Mouse (Mus musculus): ENCODE measurements around the gene Olfr769. TPM values are rescaled to one million over a fixed set of nuclear protein-coding genes. Genes with fewer than 3 reads are reported as not detected.
"Not testable (repeated sequence)": the region's sequence is repeated elsewhere in the genome, so short reads cannot be mapped to it uniquely, and the experiment has no call there.

The Olfr769 gene
- polyA plus RNA-seq (2012; rRNA removed) = not detected in 2 replicates

GRCm38 (mm10) chr10:129117761-129118160 is at the start of gene Olfr769:
TSS of gene Olfr769 (minus strand) at chr10:129117861.
- no peaks in the 10 kb centered on the region for H3K4me1 ChIP-seq (ENCODE audit: control insufficient read depth, insufficient read depth, low read length)
- H3K4me3 ChIP-seq (replicated peaks; ENCODE audit: insufficient read depth, low read depth, low read length) = no peak within 1 kb of the TSS
- DNase-seq = no peak
- H3K27me3 ChIP-seq (ENCODE audit: control insufficient read depth, insufficient read depth, low read length) = no peaks in the 10 kb centered on the region
- WGBS = 81% methylated on average over 2 of the region's 2 CpGs
- TF ChIP-seq POLR2A (IDR thresholded peaks at IDR 0.05; ENCODE audit: borderline replicate concordance, insufficient read depth, low read length) (no peak), CTCF (IDR thresholded peaks at IDR 0.05; ENCODE audit: borderline replicate concordance, insufficient read depth, low read depth, low read length) (no peak)
- H3K27ac ChIP-seq (ENCODE audit: insufficient read depth, low read length) = no peak within 1 kb of the TSS

DNA sequence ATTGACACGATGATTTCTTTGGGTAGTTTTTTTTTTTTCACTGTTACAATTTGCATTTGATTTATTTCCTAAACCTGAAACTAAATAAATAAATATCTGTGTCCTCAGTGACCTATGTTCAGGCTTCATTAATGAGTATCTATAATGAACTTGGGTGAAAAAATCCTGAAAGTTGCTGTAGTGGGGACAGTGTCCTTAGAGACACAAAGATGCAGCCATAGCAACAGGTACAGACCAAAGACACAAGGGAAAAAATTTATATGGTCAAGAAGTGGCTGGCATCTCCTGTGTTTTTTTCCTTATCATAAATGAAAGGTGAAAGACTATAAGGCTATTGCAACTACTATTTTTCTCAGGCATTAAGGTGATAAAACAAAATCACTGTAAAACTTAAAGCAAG is 47.0 kb upstream of the Olfr769 start, which contains the start of gene Olfr771:
Gene Olfr771 (minus strand): TSS at position 101 of the 400 bp plus-strand sequence.
- H3K4me3 ChIP-seq (replicated peaks; ENCODE audit: insufficient read depth, low read depth, low read length) = no peak within 1 kb of the TSS
- no peak for DNase-seq
- no peak for TF ChIP-seq CTCF (IDR thresholded peaks at IDR 0.05; ENCODE audit: borderline replicate concordance, insufficient read depth, low read depth, low read length)
- no peak for TF ChIP-seq POLR2A (IDR thresholded peaks at IDR 0.05; ENCODE audit: borderline replicate concordance, insufficient read depth, low read length)
- WGBS = 91% methylated on average over 1 of the region's 1 CpGs
- H3K27me3 ChIP-seq (ENCODE audit: control insufficient read depth, insufficient read depth, low read length) = no peaks in the 10 kb centered on the region
- no peak within 1 kb of the TSS for H3K27ac ChIP-seq (ENCODE audit: insufficient read depth, low read length)
- H3K4me1 ChIP-seq (ENCODE audit: control insufficient read depth, insufficient read depth, low read length) = no peaks in the 10 kb centered on the region

DNA sequence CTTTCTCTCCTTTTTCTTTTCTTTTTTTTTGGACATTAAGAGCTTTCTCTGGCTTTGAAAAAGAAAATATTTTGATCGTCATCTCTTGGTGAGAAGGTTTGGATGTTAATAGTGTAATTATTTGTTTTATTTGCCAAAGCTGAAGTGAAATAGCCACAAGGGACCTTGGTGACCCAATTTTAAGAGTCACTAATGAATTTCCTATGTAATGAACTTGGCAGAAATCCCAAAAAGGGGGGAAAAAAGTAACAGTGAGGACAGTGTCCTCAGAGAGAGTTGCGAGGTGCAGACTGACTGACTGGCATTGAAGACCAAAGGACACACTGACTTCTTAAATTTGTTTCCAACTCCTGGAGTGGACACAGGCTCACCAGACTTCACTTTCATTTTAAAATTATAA is 21.2 kb upstream of the Olfr769 start, which contains the start of gene Olfr770:
Gene Olfr770 (minus strand): TSS at position 101 of the 400 bp plus-strand sequence.
- Histone ChIP-seq H3K27ac (ENCODE audit: insufficient read depth, low read length) (no peak within 1 kb of the TSS), H3K4me3 (replicated peaks; ENCODE audit: insufficient read depth, low read depth, low read length) (no peak within 1 kb of the TSS), H3K4me1 (ENCODE audit: control insufficient read depth, insufficient read depth, low read length) (no peaks in the 10 kb centered on the region), H3K27me3 (ENCODE audit: control insufficient read depth, insufficient read depth, low read length) (no peaks in the 10 kb centered on the region)
- peak in 1 of 2 experiments; percentile 4 for DNase-seq
- WGBS = 28% methylated on average over 2 of the region's 2 CpGs
- TF ChIP-seq POLR2A (IDR thresholded peaks at IDR 0.05; ENCODE audit: borderline replicate concordance, insufficient read depth, low read length) = no peak
- TF ChIP-seq CTCF (IDR thresholded peaks at IDR 0.05; ENCODE audit: borderline replicate concordance, insufficient read depth, low read depth, low read length) = no peak

DNA sequence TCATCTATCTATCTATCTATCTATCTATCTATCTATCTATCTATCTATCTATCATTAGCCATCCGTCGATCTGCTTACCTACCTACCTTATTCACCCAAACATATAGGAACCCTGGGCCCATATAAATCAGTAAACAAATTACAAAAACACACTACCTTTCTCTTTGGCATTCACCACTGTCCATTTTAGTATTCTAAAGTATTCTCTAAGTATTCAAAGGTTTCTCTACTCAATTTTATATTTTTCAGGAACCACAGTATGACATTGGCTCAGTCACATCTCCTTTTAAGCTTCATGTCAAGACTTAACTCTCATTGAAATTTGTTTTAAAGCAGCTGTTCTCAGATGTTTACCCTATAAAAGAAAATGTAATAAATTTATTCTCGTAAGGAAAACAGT is 2.5 kb downstream of the Olfr769 start:
- no peak for DNase-seq
- 94% methylated on average over 3 of the region's 3 CpGs for WGBS
- Histone ChIP-seq H3K4me1 (ENCODE audit: control insufficient read depth, insufficient read depth, low read length) (no peaks in the 10 kb centered on the region), H3K4me3 (replicated peaks; ENCODE audit: insufficient read depth, low read depth, low read length) (no peak overlapping the region), H3K27ac (ENCODE audit: insufficient read depth, low read length) (no peak overlapping the region), H3K27me3 (ENCODE audit: control insufficient read depth, insufficient read depth, low read length) (no peaks in the 10 kb centered on the region)
- TF ChIP-seq CTCF (IDR thresholded peaks at IDR 0.05; ENCODE audit: borderline replicate concordance, insufficient read depth, low read depth, low read length) (no peak), POLR2A (IDR thresholded peaks at IDR 0.05; ENCODE audit: borderline replicate concordance, insufficient read depth, low read length) (no peak)

- TF ChIP-seq CTCF (IDR thresholded peaks at IDR 0.05; ENCODE audit: borderline replicate concordance, insufficient read depth, low read depth, low read length) = no peak
- no peak for TF ChIP-seq POLR2A (IDR thresholded peaks at IDR 0.05; ENCODE audit: borderline replicate concordance, insufficient read depth, low read length)
- H3K27ac ChIP-seq (ENCODE audit: insufficient read depth, low read length) = no peak overlapping the region
- H3K4me1 ChIP-seq (ENCODE audit: control insufficient read depth, insufficient read depth, low read length) = no peaks in the 10 kb centered on the region
- H3K27me3 ChIP-seq (ENCODE audit: control insufficient read depth, insufficient read depth, low read length) = no peaks in the 10 kb centered on the region
- no peak overlapping the region for H3K4me3 ChIP-seq (replicated peaks; ENCODE audit: insufficient read depth, low read depth, low read length)
- WGBS = 34% methylated on average over 3 of the region's 3 CpGs
- DNase-seq = no peak
Measured at GRCm38 (mm10) chr10:129101231-129101630, 16.4 kb downstream of the Olfr769 start.

- no peak within 1 kb of the TSS for H3K27ac ChIP-seq (ENCODE audit: insufficient read depth, low read length)
- no peak within 1 kb of the TSS for H3K4me3 ChIP-seq (replicated peaks; ENCODE audit: insufficient read depth, low read depth, low read length)
- no peaks in the 10 kb centered on the region for H3K27me3 ChIP-seq (ENCODE audit: control insufficient read depth, insufficient read depth, low read length)
- no peak for TF ChIP-seq CTCF (IDR thresholded peaks at IDR 0.05; ENCODE audit: borderline replicate concordance, insufficient read depth, low read depth, low read length)
- no peak for TF ChIP-seq POLR2A (IDR thresholded peaks at IDR 0.05; ENCODE audit: borderline replicate concordance, insufficient read depth, low read length)
- DNase-seq = no peak
- WGBS = 81% methylated on average over 1 of the region's 1 CpGs
- no peaks in the 10 kb centered on the region for H3K4me1 ChIP-seq (ENCODE audit: control insufficient read depth, insufficient read depth, low read length)
Measured at GRCm38 (mm10) chr10:129099275-129099674, 18.4 kb downstream of the Olfr769 start, which contains the start of gene Olfr768. TSS of gene Olfr768 (minus strand) at chr10:129099375.

GRCm38 (mm10) chr10:129082810-129083209 is 34.9 kb downstream of the Olfr769 start, which contains the start of gene Olfr767:
TSS of gene Olfr767 (minus strand) at chr10:129082910.
- not testable (repeated sequence) for H3K4me3 ChIP-seq (replicated peaks; ENCODE audit: insufficient read depth, low read depth, low read length); H3K4me1 ChIP-seq (ENCODE audit: control insufficient read depth, insufficient read depth, low read length); H3K27ac ChIP-seq (ENCODE audit: insufficient read depth, low read length); H3K27me3 ChIP-seq (ENCODE audit: control insufficient read depth, insufficient read depth, low read length); DNase-seq

- no peaks in the 10 kb centered on the region for H3K27me3 ChIP-seq (ENCODE audit: control insufficient read depth, insufficient read depth, low read length)
- no peak within 1 kb of the TSS for H3K27ac ChIP-seq (ENCODE audit: insufficient read depth, low read length)
- no peak for DNase-seq
- H3K4me3 ChIP-seq (replicated peaks; ENCODE audit: insufficient read depth, low read depth, low read length) = no peak within 1 kb of the TSS
- WGBS = 83% methylated on average over 2 of the region's 2 CpGs
- TF ChIP-seq CTCF (IDR thresholded peaks at IDR 0.05; ENCODE audit: borderline replicate concordance, insufficient read depth, low read depth, low read length) (no peak), POLR2A (IDR thresholded peaks at IDR 0.05; ENCODE audit: borderline replicate concordance, insufficient read depth, low read length) (no peak)
- no peaks in the 10 kb centered on the region for H3K4me1 ChIP-seq (ENCODE audit: control insufficient read depth, insufficient read depth, low read length)
Measured at GRCm38 (mm10) chr10:129068877-129069276, 48.8 kb downstream of the Olfr769 start, which contains the start of gene Olfr766-ps1. TSS of gene Olfr766-ps1 (minus strand) at chr10:129068977.

Other genes with a start within 250 kb of the Olfr769 start
- gene Gdf11, start 226.1 kb downstream of the Olfr769 start, polyA plus RNA-seq (2012; rRNA removed) = 13.6 and 14.8 TPM in 2 replicates
- gene Cd63, start 216.9 kb downstream of the Olfr769 start, polyA plus RNA-seq (2012; rRNA removed) = 108 and 110 TPM in 2 replicates
- 37.0 and 45.7 TPM in 2 replicates for gene Rdh5, start 195.0 kb downstream of the Olfr769 start, polyA plus RNA-seq (2012; rRNA removed)
- gene Bloc1s1, start 193.8 kb downstream of the Olfr769 start, polyA plus RNA-seq (2012; rRNA removed) = 350 and 357 TPM in 2 replicates
- 96.2 and 106 TPM in 2 replicates for gene Itga7, start 184.0 kb downstream of the Olfr769 start, polyA plus RNA-seq (2012; rRNA removed)
- gene Mettl7b, start 156.9 kb downstream of the Olfr769 start, polyA plus RNA-seq (2012; rRNA removed) = not detected in 2 replicates
- gene Olfr9, start 128.4 kb downstream of the Olfr769 start, polyA plus RNA-seq (2012; rRNA removed) = not detected in 2 replicates
- not detected in 2 replicates for gene Olfr763, start 107.1 kb downstream of the Olfr769 start, polyA plus RNA-seq (2012; rRNA removed)
- not detected in 2 replicates for gene Olfr764-ps1, start 78.0 kb downstream of the Olfr769 start, polyA plus RNA-seq (2012; rRNA removed)
- not detected in 2 replicates for gene Olfr765, start 67.9 kb downstream of the Olfr769 start, polyA plus RNA-seq (2012; rRNA removed)
- not detected in 2 replicates for gene Olfr766-ps1, start 48.9 kb downstream of the Olfr769 start, polyA plus RNA-seq (2012; rRNA removed)
- not detected in 2 replicates for gene Olfr767, start 35.0 kb downstream of the Olfr769 start, polyA plus RNA-seq (2012; rRNA removed)
- gene Olfr768, start 18.5 kb downstream of the Olfr769 start, polyA plus RNA-seq (2012; rRNA removed) = not detected in 2 replicates
- gene Olfr770, start 21.1 kb upstream of the Olfr769 start, polyA plus RNA-seq (2012; rRNA removed) = not detected in 2 replicates
- not detected in 2 replicates for gene Olfr771, start 46.9 kb upstream of the Olfr769 start, polyA plus RNA-seq (2012; rRNA removed)
- not detected in 2 replicates for gene Olfr772, start 60.1 kb upstream of the Olfr769 start, polyA plus RNA-seq (2012; rRNA removed)
- gene Olfr773, start 69.6 kb upstream of the Olfr769 start, polyA plus RNA-seq (2012; rRNA removed) = not detected in 2 replicates
- gene Olfr774, start 118.3 kb upstream of the Olfr769 start, polyA plus RNA-seq (2012; rRNA removed) = not detected in 2 replicates
- gene Olfr775, start 130.6 kb upstream of the Olfr769 start, polyA plus RNA-seq (2012; rRNA removed) = not detected in 2 replicates
- gene Olfr776, start 141.3 kb upstream of the Olfr769 start, polyA plus RNA-seq (2012; rRNA removed) = not detected in 2 replicates
- gene Olfr777, start 153.6 kb upstream of the Olfr769 start, polyA plus RNA-seq (2012; rRNA removed) = not detected in 2 replicates
- gene Olfr780, start 200.3 kb upstream of the Olfr769 start, polyA plus RNA-seq (2012; rRNA removed) = not detected in 2 replicates
- gene Olfr781, start 211.0 kb upstream of the Olfr769 start, polyA plus RNA-seq (2012; rRNA removed) = not detected in 2 replicates
- not detected in 2 replicates for gene Olfr782, start 231.0 kb upstream of the Olfr769 start, polyA plus RNA-seq (2012; rRNA removed)

Measured in cerebellum, adult 2 months (tissue).